8 mouse cellular contexts compared by ENCODE assay signal in the genomic region with DNA sequence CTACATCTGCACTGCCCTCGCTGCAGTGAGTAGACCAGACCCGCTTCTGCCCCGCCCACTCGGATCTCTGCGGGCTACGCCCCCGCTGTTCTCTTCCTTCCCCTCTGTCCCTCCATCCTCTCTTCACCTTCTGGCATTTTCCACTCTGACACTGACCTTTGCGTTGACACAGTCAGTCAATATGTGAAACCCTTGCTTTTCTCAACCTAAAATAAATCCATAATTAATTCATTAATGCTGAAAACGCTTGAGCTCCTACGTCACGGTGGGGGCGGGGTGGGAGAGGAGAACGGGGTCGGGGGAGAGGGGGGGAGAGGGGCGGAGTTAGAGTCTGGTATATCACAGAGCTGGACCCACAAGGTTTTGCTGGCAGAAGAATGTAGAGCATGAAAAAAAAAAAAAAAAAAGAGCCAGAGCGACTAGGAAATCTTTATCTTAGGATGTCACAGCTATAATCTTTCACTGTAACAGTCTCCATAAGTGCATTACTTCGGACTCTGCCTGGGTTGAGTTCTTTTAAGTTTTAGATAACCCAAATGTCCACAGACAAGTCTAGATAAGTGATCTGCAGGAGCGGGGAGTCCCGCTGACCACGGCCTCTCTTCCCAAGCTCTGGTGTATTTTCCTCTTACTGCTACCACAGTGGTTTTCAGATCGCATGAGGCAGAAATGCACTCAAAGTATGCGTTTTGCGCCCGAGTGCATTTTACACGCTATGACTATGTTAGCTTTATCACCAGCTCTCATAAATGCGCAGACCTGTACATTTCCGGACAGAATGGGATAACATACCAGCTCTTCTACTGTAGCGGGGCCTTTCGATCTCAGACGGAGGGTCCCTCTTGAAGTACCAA. TPM values are rescaled to one million over a fixed set of nuclear protein-coding genes. Genes with fewer than 3 reads are reported as not detected.
DNase-seq lines count a peak whose midpoint lies in the region; ATAC-seq and TF ChIP-seq lines count a peak whose summit lies in the region.

No protein-coding gene starts in this region.

- H3K4me1 ChIP-seq in kidney, adult 2 months (ENCODE audit: control insufficient read depth, insufficient read depth, low read length), result peaks cover 4% of the 10 kb centered on the region; the same call in 1 of the 2 replicates
- peaks cover 25% of the 10 kb centered on the region for H3K4me1 ChIP-seq in forebrain, embryonic 16.5 days (replicated peaks; ENCODE audit: control insufficient read depth, insufficient read depth, low read length)
- H3K4me1 ChIP-seq in liver, embryonic 15.5 days (replicated peaks), result peaks cover 23% of the 10 kb centered on the region
- peaks cover 22% of the 10 kb centered on the region for H3K4me1 ChIP-seq in stomach, embryonic 16.5 days (ENCODE audit: control insufficient read depth, insufficient read depth, low read length)

- no peak overlapping the region for H3K4me3 ChIP-seq in kidney, adult 2 months (ENCODE audit: insufficient read depth, low read depth, low read length)
- H3K4me3 ChIP-seq in forebrain, embryonic 16.5 days (replicated peaks; ENCODE audit: low read length), result peak overlapping the region; percentile 41
- H3K4me3 ChIP-seq in liver, embryonic 15.5 days (replicated peaks), result peak overlapping the region; percentile 14
- H3K4me3 ChIP-seq in stomach, embryonic 16.5 days (replicated peaks; ENCODE audit: low read length), result peak overlapping the region; percentile 39

- peak overlapping the region; percentile 68 for H3K4me2 ChIP-seq in forebrain, embryonic 16.5 days (ENCODE audit: low read length)
- H3K4me2 ChIP-seq in liver, embryonic 15.5 days, result peak overlapping the region; percentile 42
- H3K4me2 ChIP-seq in stomach, embryonic 16.5 days (ENCODE audit: low read depth, low read length), result peak overlapping the region; percentile 69

- H3K27me3 ChIP-seq in kidney, adult 2 months (replicated peaks; ENCODE audit: control insufficient read depth, insufficient read depth, low read length), result no peaks in the 10 kb centered on the region
- H3K27me3 ChIP-seq in forebrain, embryonic 16.5 days (replicated peaks; ENCODE audit: control insufficient read depth, insufficient read depth, low read length), result peaks cover 6% of the 10 kb centered on the region
- peaks cover 66% of the 10 kb centered on the region for H3K27me3 ChIP-seq in liver, embryonic 15.5 days
- peaks cover 6% of the 10 kb centered on the region for H3K27me3 ChIP-seq in stomach, embryonic 16.5 days (ENCODE audit: control insufficient read depth, insufficient read depth, low read length)

- H3K9me3 ChIP-seq in forebrain, embryonic 16.5 days (ENCODE audit: control insufficient read depth, low read length), result no peaks in the 10 kb centered on the region
- H3K9me3 ChIP-seq in liver, embryonic 15.5 days (replicated peaks), result no peaks in the 10 kb centered on the region
- no peaks in the 10 kb centered on the region for H3K9me3 ChIP-seq in stomach, embryonic 16.5 days (replicated peaks; ENCODE audit: control insufficient read depth, low read length)

- no peak for TF ChIP-seq CTCF in kidney, adult 2 months (conservative IDR thresholded peaks at IDR 0.05; ENCODE audit: insufficient read depth, insufficient read length, low read depth, low read length)
- TF ChIP-seq CTCF in brain, embryonic 14.5 days (IDR thresholded peaks at IDR 0.05; ENCODE audit: borderline replicate concordance, extremely low read depth, insufficient read depth, insufficient read length), result no peak

- no peaks in the 10 kb centered on the region for H3K36me3 ChIP-seq in kidney, adult 2 months (ENCODE audit: control insufficient read depth, insufficient read depth, low read length)
- no peaks in the 10 kb centered on the region for H3K36me3 ChIP-seq in forebrain, embryonic 16.5 days (ENCODE audit: control insufficient read depth, insufficient read depth)
- no peaks in the 10 kb centered on the region for H3K36me3 ChIP-seq in liver, embryonic 15.5 days (replicated peaks)
- no peaks in the 10 kb centered on the region for H3K36me3 ChIP-seq in stomach, embryonic 16.5 days (ENCODE audit: control insufficient read depth, insufficient read depth, low read length)

- 47% methylated on average over 30 of the region's 30 CpGs for WGBS in kidney, adult 2 months
- 28% methylated on average over 29 of the region's 30 CpGs for WGBS in forebrain, embryonic 16.5 days
- WGBS in liver, embryonic 15.5 days (ENCODE audit: insufficient replicate concordance), result 17% methylated on average over 30 of the region's 30 CpGs
- WGBS in stomach, embryonic 16.5 days, result 25% methylated on average over 30 of the region's 30 CpGs

- no peak overlapping the region for H3K27ac ChIP-seq in kidney, adult 2 months (ENCODE audit: insufficient read depth, low read depth, low read length)
- no peak overlapping the region for H3K27ac ChIP-seq in forebrain, embryonic 16.5 days (ENCODE audit: low read length)
- H3K27ac ChIP-seq in liver, embryonic 15.5 days (replicated peaks), result no peak overlapping the region
- no peak overlapping the region for H3K27ac ChIP-seq in stomach, embryonic 16.5 days (ENCODE audit: low read length)

- ATAC-seq in forebrain, embryonic 16.5 days, result peak; percentile 57
- ATAC-seq in liver, embryonic 15.5 days (ENCODE audit: insufficient read depth), result no peak
- 0 out of 2 replicates have a peak, but pooled peaks have one; percentile 12 for ATAC-seq in stomach, embryonic 16.5 days (ENCODE audit: insufficient read depth, low FRiP score)

- H3K9ac ChIP-seq in forebrain, embryonic 16.5 days (replicated peaks; ENCODE audit: low read depth, low read length), result peak overlapping the region; percentile 48
- no peak overlapping the region for H3K9ac ChIP-seq in liver, embryonic 15.5 days
- H3K9ac ChIP-seq in stomach, embryonic 16.5 days (ENCODE audit: low read length), result peak overlapping the region; percentile 58; the same call in 1 of the 2 replicates

- DNase-seq in kidney, postnatal 10 days, result peak; percentile 60
- DNase-seq in kidney, adult 2 months, result no peak
- peak; percentile 74 for DNase-seq in brain, embryonic 14.5 days (ENCODE audit: low read depth)
- DNase-seq in layer of hippocampus, postnatal 25 days (ENCODE audit: extremely low spot score in 1 of 2, low spot score in 1 of 2), result no peak
- no peak for DNase-seq in left cerebral cortex, adult 11 months (ENCODE audit: low spot score)

- no peak for TF ChIP-seq POLR2A in kidney, adult 2 months (IDR thresholded peaks at IDR 0.05; ENCODE audit: low read depth, low read length)
- no peak for TF ChIP-seq POLR2A in brain, embryonic 14.5 days (IDR thresholded peaks at IDR 0.05; ENCODE audit: borderline replicate concordance, extremely low read depth, insufficient read depth, insufficient read length, poor library complexity, severe bottlenecking)

RNA-seq across cellular contexts. Expression of a gene that starts 58.7 kb away (rescaled TPM):
- 109 and 146 TPM in 2 replicates for polyA plus RNA-seq in kidney, adult 2 months (2012; rRNA removed)
- 4.6 and 6.0 TPM in 2 replicates for polyA plus RNA-seq in brain, embryonic 14.5 days (2012; rRNA removed)
- 4.0 and 4.1 TPM in 2 replicates for polyA plus RNA-seq in forebrain, embryonic 16.5 days (2015; fragmentation: Nextera tagmentation; extraction: Ambion mirVana)
- 19.3 and 20.0 TPM in 2 replicates for polyA plus RNA-seq in liver, embryonic 15.5 days (2015; fragmentation: Nextera tagmentation; extraction: Ambion mirVana)
- polyA plus RNA-seq in stomach, embryonic 16.5 days (2015; fragmentation: Nextera tagmentation; extraction: Ambion mirVana), result 56.1 and 59.9 TPM in 2 replicates
- 1 to 10 TPM; 1.0 to 1.9 TPM for total RNA-seq in layer of hippocampus, postnatal 25 days (2021)

Comparison
In these comparisons a context has a peak if more than half of its experiments do, and no peak if none do; other contexts are left out.
1. DNase-seq: peak in kidney, postnatal 10 days (single experiment) and brain, embryonic 14.5 days (single experiment); none in kidney, adult 2 months (single experiment), layer of hippocampus, postnatal 25 days (0 of 2) and left cerebral cortex, adult 11 months (single experiment).
2. Peak in every context shown above with its lines, with median percentiles within 50 percentile points of each other: H3K4me2 ChIP-seq.